Mouse (Mus musculus) adipocyte (in vitro differentiated cells): ENCODE data around the gene Ovol1.

Source experiments
- DNase-seq: peaks from one replicate; pipeline ENCODE4 v3.0.0-alpha.2; 2016; ENCODE audit warnings: low spot score

The Ovol1 gene

DNA sequence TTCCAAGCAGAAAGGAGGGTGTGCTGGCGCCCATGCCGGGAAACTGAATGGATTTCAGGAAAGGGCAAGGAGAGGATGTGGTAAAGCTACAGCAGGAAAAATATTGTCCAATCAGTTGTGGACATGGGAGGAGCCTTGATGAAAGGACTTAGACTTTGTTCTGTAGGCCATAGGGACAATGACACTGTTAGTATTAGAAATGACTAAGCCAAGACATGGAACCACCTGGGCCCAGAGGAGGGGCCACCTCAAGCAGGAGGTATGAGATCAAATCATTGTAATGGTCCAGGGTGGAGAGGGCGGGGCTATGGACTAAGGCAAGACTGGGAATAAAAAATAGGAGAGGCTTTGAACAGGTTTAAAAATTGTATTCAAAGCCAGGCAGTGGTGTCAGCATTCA is 41.7 kb downstream of the Ovol1 start:
- no peak for DNase-seq

DNA sequence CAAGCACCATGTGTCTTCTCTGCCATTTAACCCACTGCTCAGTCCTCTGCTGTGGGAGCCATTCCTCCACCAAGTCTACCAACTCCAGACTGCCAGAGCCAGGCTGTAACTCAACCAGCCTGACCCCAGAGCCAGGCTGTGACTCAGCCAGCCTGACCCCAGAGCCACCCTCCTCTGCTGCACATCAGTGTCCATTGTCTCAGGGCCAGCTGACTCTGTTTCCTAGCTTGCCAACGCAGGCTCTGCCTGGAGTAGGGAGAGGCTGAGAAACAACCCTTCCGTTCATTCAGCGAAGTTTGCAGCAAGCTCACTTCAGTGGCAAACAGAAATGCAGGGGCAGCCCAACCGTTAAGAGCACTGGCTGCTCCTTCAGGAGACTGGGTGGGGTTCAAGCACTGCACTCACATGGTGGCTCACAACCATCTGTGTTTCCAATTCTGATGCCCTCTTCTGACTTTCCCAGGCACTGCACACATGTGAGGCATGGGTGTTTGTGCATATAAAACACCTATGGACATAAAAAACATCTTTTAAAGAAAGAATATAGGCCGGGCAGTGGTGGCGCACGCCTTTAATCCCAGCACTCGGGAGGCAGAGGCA is 43.4 kb downstream of the Ovol1 start:
- no peak for DNase-seq

- no peak for DNase-seq
Measured at GRCm38 (mm10) chr19:5515840-5516777, 44.3 kb downstream of the Ovol1 start.

DNA sequence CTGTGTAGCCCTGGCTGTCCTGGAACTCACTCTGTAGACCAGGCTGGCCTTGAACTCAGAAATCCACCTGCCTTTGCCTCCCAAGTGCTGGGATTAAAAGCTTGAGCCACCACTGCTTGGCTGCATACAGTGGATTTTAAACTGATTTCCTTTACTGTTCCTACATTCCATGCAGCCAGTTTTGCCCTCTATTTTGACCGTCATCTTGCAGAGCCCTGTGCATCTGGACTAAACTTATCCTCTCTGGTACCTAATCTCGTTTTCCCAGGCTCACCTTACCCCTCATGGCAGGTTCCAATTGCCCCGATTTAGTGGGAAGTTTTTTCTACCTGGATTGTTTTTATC is 47.5 kb downstream of the Ovol1 start:
- DNase-seq = no peak

DNA sequence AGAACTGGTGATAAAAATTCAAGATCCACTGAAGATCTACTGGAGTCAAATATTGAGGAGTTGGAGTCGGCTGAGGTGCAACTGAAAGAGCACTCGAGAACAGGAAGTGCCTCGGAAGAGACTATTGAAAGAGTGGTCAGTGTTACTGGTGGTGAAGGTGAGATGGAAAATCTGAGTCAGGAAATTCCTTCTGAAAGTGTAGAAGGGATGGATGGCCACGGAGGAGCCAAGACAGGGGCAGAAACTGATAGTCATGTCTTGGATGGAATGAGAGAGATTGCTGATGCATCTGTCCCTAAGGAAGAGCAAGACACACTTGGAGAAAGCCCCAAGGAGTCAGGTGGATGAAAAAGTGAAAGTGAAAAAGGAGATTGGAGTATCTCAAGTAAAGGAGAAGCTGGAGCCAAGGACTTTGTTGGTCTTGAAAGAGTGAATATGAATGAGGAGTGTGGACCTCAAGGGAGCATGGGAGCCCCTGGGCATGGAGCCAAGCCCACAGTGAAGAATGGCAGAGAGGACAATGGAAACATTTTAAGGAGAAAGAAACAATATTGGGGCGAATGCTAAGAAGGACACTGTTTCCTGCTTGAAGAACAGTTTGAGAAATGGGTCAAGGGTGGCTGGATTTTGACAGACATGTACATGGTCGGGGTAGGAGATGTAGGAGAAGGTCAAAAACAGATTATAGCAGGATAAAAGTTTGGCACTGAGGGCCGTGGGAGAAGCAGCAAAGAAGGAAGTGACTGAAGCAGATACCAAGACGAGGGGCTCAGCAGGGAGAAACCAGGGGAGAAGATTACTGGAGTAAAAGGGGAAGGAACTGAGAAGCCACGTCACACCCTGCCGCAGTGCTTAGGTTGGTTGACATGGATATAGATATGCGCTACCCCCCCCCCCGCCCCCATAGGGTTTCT is 48.1 kb downstream of the Ovol1 start:
- no peak for DNase-seq

- no peak for DNase-seq
Measured at GRCm38 (mm10) chr19:5511074-5511632, 49.3 kb downstream of the Ovol1 start.

DNA sequence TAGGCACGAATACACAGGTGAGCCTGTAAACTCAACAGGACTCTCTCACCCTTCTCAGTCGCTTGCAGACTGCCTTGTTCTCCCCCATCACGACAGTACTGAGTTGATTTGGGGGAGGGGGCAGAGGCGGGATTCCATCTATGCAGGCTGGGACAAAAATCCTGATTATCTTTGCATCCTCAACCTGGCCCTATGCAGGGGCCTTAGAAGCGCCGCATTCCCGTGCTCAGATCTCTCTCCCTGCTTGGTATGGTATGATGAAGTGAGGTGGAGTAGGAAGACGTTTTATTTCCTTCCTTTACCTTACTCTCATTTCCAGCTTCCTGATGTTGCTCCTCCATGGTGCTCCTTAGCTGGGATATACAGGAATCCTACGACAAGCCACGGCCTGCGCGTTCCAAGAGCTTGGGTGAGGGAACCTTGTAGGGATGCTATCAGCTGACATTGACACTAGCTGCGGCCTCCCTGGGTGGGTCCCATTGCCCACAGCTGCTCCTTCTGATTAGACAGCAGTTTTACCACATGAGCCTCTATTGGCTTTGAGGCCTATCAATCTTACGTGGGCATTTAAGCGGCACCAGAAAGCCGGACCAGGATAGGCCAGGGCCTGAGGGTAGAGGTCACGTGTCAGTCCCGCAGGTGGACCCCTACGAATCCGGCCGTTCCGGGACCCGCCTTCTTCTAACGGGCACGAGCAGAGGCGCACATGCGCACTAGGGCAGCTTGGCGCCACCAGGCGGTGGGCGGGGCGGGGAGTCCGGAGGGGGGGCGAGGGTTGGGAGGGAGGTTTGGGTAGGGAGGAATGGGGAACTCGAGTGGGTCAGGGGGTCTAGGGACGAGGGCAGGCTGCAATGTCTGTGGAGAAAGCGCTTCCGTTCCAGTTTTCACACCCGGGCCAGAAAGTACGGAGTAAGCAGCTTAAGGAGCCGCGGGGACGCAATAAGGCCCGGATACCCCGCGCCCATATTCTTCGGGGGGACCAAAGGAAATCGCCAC is 50.1 kb downstream of the Ovol1 start, which contains the start of gene Snx32:
Gene Snx32, minus strand, starts transcription at position 508 of the 996 bp plus-strand sequence.
- peak; percentile 35 for DNase-seq

DNA sequence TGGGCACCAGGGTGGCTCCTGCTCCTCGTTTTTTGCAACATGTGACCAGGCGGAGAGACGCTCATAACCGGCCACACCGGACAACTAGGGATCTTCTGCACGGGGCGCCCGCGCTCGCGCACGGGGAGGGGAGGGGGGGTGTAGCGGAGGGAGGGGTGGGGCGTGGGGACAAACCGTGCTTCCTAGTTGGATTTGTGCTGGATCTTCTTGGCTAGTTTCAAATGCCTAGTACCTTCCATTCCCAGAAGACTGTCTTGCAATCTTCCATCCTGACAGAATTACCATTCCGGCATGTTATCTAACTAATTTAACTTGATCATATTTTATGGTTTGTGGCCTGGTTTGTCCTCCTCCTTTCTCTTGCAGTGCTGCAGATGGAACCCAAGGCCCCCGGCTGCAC is 56.8 kb downstream of the Ovol1 start, which contains the start of gene 1700020D05Rik:
Gene 1700020D05Rik, minus strand, starts transcription at position 101 of the 400 bp plus-strand sequence.
- DNase-seq = no peak

- no peak for DNase-seq
Measured at GRCm38 (mm10) chr19:5500330-5500875, 60.0 kb downstream of the Ovol1 start.
